Mouse (Mus musculus) midbrain, postnatal 0 days (tissue): ENCODE data around the gene Spaca3. TPM values are rescaled to one million over a fixed set of nuclear protein-coding genes. Genes with fewer than 3 reads are reported as not detected.

Experiments used
- ATAC-seq: fragments of 200-750 bp; cut with Nextera tagmentation; 2 replicates; pipeline ENCODE4 v1.8.0; 2017; ENCODE audit warnings: moderate number of reproducible peaks, mild to moderate bottlenecking, moderate TSS enrichment, moderate library complexity; ENCODE audit not compliant: low FRiP score
- DNase-seq: peaks from one replicate; pipeline ENCODE4 v3.0.0-alpha.2; 2015; ENCODE audit warnings: low spot score
- H3K27ac ChIP-seq: fragments of 300-500 bp; sonication (generic); 2 replicates; pipeline ENCODE4 v1.5.1; 2014; ENCODE audit warnings: low read depth, mild to moderate bottlenecking, low read length, mixed read lengths
- H3K27me3 ChIP-seq: fragments of 300-500 bp; sonication (generic); 2 replicates; pipeline ENCODE4 v1.6.1; 2014; ENCODE audit warnings: low read length, control low read depth, mixed read lengths; ENCODE audit not compliant: insufficient read depth
- H3K36me3 ChIP-seq: fragments of 300-500 bp; sonication (generic); 2 replicates; pipeline ENCODE4 v1.6.1; 2014; ENCODE audit warnings: low read length, control low read depth, mixed read lengths; ENCODE audit not compliant: insufficient read depth
- H3K4me1 ChIP-seq: fragments of 300-500 bp; sonication (generic); 2 replicates; pipeline ENCODE4 v1.6.1; 2014; ENCODE audit warnings: mild to moderate bottlenecking, control low read depth, antibody characterized with exemption, low read length, mixed read lengths; ENCODE audit not compliant: insufficient read depth
- H3K4me2 ChIP-seq: fragments of 300-500 bp; sonication (generic); 2 replicates; pipeline ENCODE4 v1.6.1; 2014; ENCODE audit warnings: low read depth, mild to moderate bottlenecking, low read length, mixed read lengths; ENCODE audit not compliant: poor library complexity, severe bottlenecking
- H3K4me3 ChIP-seq: fragments of 300-500 bp; sonication (generic); 2 replicates; pipeline ENCODE4 v1.5.1; 2014; ENCODE audit warnings: low read depth, mild to moderate bottlenecking, low read length, moderate library complexity
- H3K9ac ChIP-seq: fragments of 300-500 bp; sonication (generic); replicated peaks from 2 replicates; pipeline ENCODE4 v1.6.1; 2014; ENCODE audit warnings: mild to moderate bottlenecking, low read length, moderate library complexity, mixed read lengths; ENCODE audit not compliant: poor library complexity, severe bottlenecking
- H3K9me3 ChIP-seq: fragments of 300-500 bp; sonication (generic); 2 replicates; pipeline ENCODE4 v1.6.1; 2016; ENCODE audit warnings: low read length, control low read depth
- CTCF ChIP-seq: IDR thresholded peaks from 2 replicates; pipeline ENCODE4 v1.5.1; 2016; ENCODE audit warnings: antibody characterized with exemption, mild to moderate bottlenecking
- WGBS: fragments of 180-500 bp; shearing (Covaris S2); extraction: QIAGEN DNeasy Blood & Tissue Kit; methylation state at CpG from one replicate; pipeline ENCODE4 v1.1.7; 2014; 5-methylcytosine and 5-hydroxymethylcytosine counted together
- polyA plus RNA-seq: library from polyadenylated mRNA; unstranded; fragments of >200 nt; fragmentation: Nextera tagmentation; extraction: Ambion mirVana; gene quantifications from 2 replicates; pipeline ENCODE4 v1.2.1, GENCODE M21; 2015
- total RNA-seq: library from RNA; depleted of rRNA; stranded (reverse); fragments of >200 nt; gene quantifications from 2 replicates; pipeline ENCODE4 v1.2.3, GENCODE M21; 2014

Gene Spaca3
- total and polyA plus RNA-seq, 2 experiments from 2014 or later: not detected

- Histone ChIP-seq H3K4me1 (no peaks in the 10 kb centered on the region; the same call in 1 of the 2 replicates), H3K27ac (no peak overlapping the region), H3K27me3 (no peaks in the 10 kb centered on the region), H3K9me3 (no peaks in the 10 kb centered on the region), H3K4me2 (no peak overlapping the region), H3K9ac (no peak overlapping the region), H3K36me3 (no peaks in the 10 kb centered on the region), H3K4me3 (no peak overlapping the region)
- DNase-seq (peak; percentile 73), ATAC-seq (peak; percentile 56)
- 39% methylated on average over 3 of the region's 3 CpGs for WGBS
- TF ChIP-seq CTCF: no peak
Measured at GRCm38 (mm10) chr11:80853014-80853413, 5.2 kb upstream of the Spaca3 start.

GRCm38 (mm10) chr11:80854430-80854829 lies 3.7 kb upstream of the Spaca3 start:
- Histone ChIP-seq H3K9me3 (no peaks in the 10 kb centered on the region), H3K36me3 (no peaks in the 10 kb centered on the region), H3K4me1 (no peaks in the 10 kb centered on the region; the same call in 1 of the 2 replicates), H3K9ac (no peak overlapping the region), H3K27ac (no peak overlapping the region), H3K4me2 (no peak overlapping the region), H3K27me3 (no peaks in the 10 kb centered on the region), H3K4me3 (no peak overlapping the region)
- 91% methylated on average over 11 of the region's 11 CpGs for WGBS
- ATAC-seq (no peak), DNase-seq (no peak)
- no peak for TF ChIP-seq CTCF

- DNase-seq (no peak), ATAC-seq (no peak)
- 65% methylated on average over 7 of the region's 7 CpGs for WGBS
- no peak for TF ChIP-seq CTCF
- no peak overlapping the region for H3K4me2 ChIP-seq
- H3K4me1 ChIP-seq: no peaks in the 10 kb centered on the region; the same call in 1 of the 2 replicates
- H3K9ac ChIP-seq: no peak overlapping the region
- H3K27ac ChIP-seq: no peak overlapping the region
- no peaks in the 10 kb centered on the region for H3K27me3 ChIP-seq
- H3K36me3 ChIP-seq: no peaks in the 10 kb centered on the region
- H3K4me3 ChIP-seq: no peak overlapping the region
- no peaks in the 10 kb centered on the region for H3K9me3 ChIP-seq
Measured at GRCm38 (mm10) chr11:80854908-80855307, 3.3 kb upstream of the Spaca3 start.

- Histone ChIP-seq H3K4me3 (no peak overlapping the region), H3K9me3 (no peaks in the 10 kb centered on the region), H3K27me3 (no peaks in the 10 kb centered on the region), H3K4me1 (no peaks in the 10 kb centered on the region; the same call in 1 of the 2 replicates), H3K36me3 (no peaks in the 10 kb centered on the region), H3K27ac (no peak overlapping the region), H3K9ac (no peak overlapping the region), H3K4me2 (no peak overlapping the region)
- ATAC-seq (no peak), DNase-seq (no peak)
- WGBS: 79% methylated on average over 2 of the region's 2 CpGs
- no peak for TF ChIP-seq CTCF
Measured at GRCm38 (mm10) chr11:80856827-80857226, 1.3 kb upstream of the Spaca3 start.

GRCm38 (mm10) chr11:80862941-80863340 lies 4.8 kb downstream of the Spaca3 start:
- H3K36me3 ChIP-seq: no peaks in the 10 kb centered on the region
- DNase-seq (no peak), ATAC-seq (no peak)
- H3K27me3 ChIP-seq: no peaks in the 10 kb centered on the region
- no peak for TF ChIP-seq CTCF
- no peak overlapping the region for H3K27ac ChIP-seq
- no peak overlapping the region for H3K9ac ChIP-seq
- 93% methylated on average over 7 of the region's 7 CpGs for WGBS
- H3K4me3 ChIP-seq: no peak overlapping the region
- H3K9me3 ChIP-seq: no peaks in the 10 kb centered on the region
- no peak overlapping the region for H3K4me2 ChIP-seq
- no peaks in the 10 kb centered on the region for H3K4me1 ChIP-seq

- ATAC-seq (no peak), DNase-seq (no peak)
- H3K36me3 ChIP-seq: no peaks in the 10 kb centered on the region
- no peak overlapping the region for H3K4me2 ChIP-seq
- no peaks in the 10 kb centered on the region for H3K4me1 ChIP-seq
- H3K4me3 ChIP-seq: no peak overlapping the region
- H3K9ac ChIP-seq: no peak overlapping the region
- 93% methylated on average over 1 of the region's 1 CpGs for WGBS
- no peak for TF ChIP-seq CTCF
- H3K9me3 ChIP-seq: no peaks in the 10 kb centered on the region
- no peaks in the 10 kb centered on the region for H3K27me3 ChIP-seq
- no peak overlapping the region for H3K27ac ChIP-seq
Measured at GRCm38 (mm10) chr11:80868039-80868438, 9.9 kb downstream of the Spaca3 start.
